Mouse (Mus musculus): ENCODE data around the gene Ptma. TPM values are rescaled to one million over a fixed set of nuclear protein-coding genes. Genes with fewer than 3 reads are reported as not detected.
"Not testable (repeated sequence)": the region's sequence is repeated elsewhere in the genome, so short reads cannot be mapped to it uniquely, and the experiment has no call there.

Gene Ptma
- total RNA-seq, 2 experiments from 2014 or later, result 724 to 726 TPM

GRCm38 (mm10) chr1:86520361-86520760, 6.2 kb upstream of the Ptma start:
- peak; percentile 67 for DNase-seq

- peak; percentile 65 for DNase-seq
Measured at GRCm38 (mm10) chr1:86522286-86522871, 4.1 kb upstream of the Ptma start.

- DNase-seq, result no peak
Measured at GRCm38 (mm10) chr1:86523776-86524618, 2.5 kb upstream of the Ptma start.

DNA sequence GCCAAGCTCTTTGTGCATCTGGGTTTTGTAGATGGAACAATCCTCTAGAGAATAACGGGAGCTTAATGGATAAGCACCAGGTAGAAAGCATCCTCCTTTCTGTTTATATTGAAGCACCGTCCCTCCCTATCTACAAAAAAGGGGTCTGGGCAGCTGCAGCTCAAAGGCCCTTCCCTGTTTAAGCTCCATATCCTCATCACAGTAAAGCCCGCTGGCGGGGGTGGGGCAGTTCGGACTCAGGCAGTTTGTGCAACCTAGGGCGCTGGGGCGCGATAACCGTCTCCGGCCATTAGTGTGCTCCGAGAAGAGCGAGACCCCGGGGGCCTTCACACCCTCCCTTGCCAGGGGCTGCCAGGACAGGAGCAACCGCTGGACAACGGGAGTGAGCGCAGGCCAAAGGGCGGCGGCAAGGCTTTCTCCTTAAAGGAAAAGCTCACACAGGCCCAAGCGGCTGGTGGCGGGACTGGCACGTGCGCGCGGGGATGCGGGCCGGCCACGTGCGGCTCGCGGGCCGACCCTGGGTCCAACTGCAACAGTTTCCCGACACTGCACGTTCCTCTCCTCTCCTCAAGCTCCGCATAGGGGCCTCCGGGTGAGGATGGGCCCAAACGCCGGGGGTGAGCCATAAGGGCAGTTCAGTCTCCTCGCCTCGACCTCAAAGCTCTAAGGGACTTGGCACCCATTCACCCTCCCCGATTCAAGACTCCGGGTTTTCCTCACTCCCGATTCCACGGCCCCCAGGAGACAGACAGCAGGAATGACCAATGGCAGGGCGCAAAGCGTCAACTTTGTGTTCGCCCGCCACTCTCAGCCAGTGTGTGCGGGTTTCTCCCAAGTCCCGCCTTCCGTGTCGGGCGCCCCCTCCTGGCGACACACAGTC, 1.7 kb upstream of the Ptma start:
- peak; percentile 100 for DNase-seq

- peak; percentile 79 for DNase-seq
Measured at GRCm38 (mm10) chr1:86525499-86526115, 919 bp upstream of the Ptma start.

- peak; percentile 61 for DNase-seq
Measured at GRCm38 (mm10) chr1:86526789-86527598, 468 bp downstream of the Ptma start.

- peak; percentile 97 for DNase-seq
Measured at GRCm38 (mm10) chr1:86527599-86528486, 1.3 kb downstream of the Ptma start.

DNA sequence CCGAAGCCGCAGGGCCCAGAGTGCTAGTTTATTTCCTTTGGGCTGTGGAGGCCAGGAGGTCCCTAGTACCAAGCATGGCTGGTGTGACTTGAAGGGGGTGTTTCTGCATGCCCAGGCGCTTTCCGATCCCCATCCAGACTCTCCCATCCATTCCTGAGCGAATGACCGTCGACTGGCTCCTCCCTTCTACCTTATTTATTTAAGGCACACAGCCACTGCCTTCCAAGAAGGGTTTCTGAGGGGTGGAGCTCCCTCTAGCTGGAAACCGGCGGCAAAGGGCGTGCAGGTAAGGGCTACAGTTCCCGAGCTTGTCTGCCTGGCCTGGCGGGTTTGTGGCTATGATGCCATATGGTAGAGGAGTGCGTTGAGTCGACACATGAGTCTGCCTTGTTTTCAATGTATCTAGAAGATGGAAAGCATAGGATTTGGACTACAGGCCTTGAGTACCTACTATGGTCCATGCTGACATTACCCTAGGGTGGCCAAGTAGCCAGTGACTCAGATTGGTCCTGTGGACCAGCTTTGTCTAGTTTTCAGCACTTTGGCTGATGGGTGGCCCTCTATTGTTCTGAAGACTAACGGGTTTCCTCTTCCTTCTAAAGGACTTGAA, 2.1 kb downstream of the Ptma start:
- DNase-seq, result peak; percentile 56

GRCm38 (mm10) chr1:86529590-86529989, 3.1 kb downstream of the Ptma start:
- no peak for DNase-seq

GRCm38 (mm10) chr1:86530871-86531546, 4.5 kb downstream of the Ptma start:
- DNase-seq, result no peak

GRCm38 (mm10) chr1:86531547-86532321, 5.2 kb downstream of the Ptma start:
- DNase-seq, result peak; percentile 35

DNA sequence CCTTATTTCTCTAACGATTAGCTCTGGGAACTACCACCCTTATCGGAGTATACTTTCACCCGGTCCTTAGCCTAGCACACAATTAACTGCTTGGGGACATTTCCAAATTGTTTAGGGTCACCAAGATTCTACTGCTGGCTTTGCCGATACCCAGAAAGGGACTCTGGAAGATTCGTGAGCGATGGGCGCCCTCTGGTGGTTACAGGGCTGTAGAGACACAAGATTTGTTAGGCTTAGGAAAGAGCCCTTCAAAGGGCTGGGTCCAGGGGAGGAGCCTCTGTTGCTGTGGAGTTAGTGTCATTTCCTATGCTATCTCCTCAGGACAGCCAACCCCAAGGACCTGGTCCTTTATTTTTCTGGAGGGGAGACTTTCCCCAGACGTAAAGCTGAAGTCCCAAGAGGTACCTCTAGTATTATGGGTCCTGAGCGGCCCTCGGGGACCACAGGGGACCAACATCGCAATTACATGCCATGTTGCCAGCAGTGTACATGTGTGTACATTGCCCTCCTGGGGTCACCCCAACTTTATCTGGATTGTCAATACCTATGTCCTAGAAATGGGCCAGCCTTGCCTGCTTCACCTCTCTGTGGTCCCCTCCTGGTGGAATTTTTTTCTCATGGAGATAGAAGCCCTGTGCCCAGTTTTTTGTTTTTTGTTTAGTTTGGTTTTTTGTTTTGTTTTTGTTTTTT, 6.0 kb downstream of the Ptma start:
- peak; percentile 97 for DNase-seq

DNA sequence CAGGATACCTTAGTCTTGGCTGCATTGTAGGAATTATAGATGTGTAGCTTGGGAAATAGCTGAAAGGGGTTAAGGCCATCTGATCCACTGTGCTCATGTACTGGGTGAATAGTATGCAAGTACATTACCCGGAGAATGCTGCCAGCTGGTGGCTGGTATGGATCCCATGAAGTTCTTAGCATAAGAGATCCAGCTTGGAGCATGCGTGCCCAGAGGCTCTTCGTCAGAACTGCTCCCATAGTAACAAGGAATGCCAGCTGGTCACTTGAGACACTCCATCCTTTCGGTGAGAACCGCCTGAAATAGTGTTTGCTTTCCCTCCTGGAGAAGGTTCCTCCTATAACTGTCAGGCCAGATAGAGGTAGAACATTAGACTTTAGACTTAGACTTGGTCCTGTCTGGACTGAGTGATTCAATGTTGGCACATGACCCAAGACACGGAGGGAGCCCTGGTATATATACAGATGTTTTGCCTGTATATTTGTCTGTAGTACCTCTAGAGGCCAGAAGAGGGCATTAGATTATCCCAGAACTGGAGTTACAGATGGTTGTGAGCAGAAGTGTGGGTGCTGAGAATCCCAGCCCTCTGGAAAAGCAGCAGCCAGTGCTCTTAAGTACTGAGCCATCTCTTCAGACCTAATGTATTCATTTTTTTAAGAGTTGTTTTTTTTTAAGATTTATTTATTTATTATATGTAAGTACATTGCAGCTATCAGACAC, 7.0 kb downstream of the Ptma start:
- no peak for DNase-seq

DNA sequence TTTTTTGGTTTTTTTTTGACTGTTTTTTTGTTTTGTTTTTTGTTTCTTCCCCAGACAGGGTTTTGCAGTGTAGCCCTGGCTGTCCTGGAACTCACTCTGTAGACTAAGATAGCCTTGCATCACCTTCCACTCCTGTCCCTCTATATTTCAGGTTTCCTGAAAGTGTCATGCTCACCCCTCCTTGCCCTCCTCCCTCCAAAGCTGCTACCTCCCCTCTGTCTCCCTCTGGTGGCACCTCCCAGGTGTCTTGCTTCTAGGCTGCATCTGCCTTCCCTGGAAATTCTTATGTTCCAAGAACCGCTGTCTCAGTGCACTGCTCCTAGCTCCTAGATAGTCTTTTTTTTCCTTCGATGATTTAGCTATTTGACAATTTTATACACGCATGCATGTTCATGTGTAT, 11.9 kb downstream of the Ptma start:
- peak; percentile 31 for DNase-seq

- DNase-seq, result not testable (repeated sequence)
Measured at GRCm38 (mm10) chr1:86539583-86539982, 13.1 kb downstream of the Ptma start.

GRCm38 (mm10) chr1:86542584-86542983, 16.1 kb downstream of the Ptma start:
- DNase-seq, result no peak

GRCm38 (mm10) chr1:86546797-86547196, 20.3 kb downstream of the Ptma start:
- DNase-seq, result no peak

Measured in heart, postnatal 4 days (tissue).